Mouse (Mus musculus) lung, postnatal 0 days (tissue): ENCODE measurements around the gene Sval1. TPM values are rescaled to one million over a fixed set of nuclear protein-coding genes. Genes with fewer than 3 reads are reported as not detected.

Experiments
- ATAC-seq: fragments of 200-750 bp; cut with Nextera tagmentation; 2 replicates; pipeline ENCODE4 v1.8.0; 2017; ENCODE audit warnings: moderate library complexity
- DNase-seq: peaks from one replicate; pipeline ENCODE4 v3.0.0-alpha.2; 2016; ENCODE audit warnings: low spot score
- H3K27ac ChIP-seq: fragments of 300-500 bp; sonication (generic); 2 replicates; pipeline ENCODE4 v1.5.1; 2014; ENCODE audit warnings: antibody characterized with exemption, mild to moderate bottlenecking, low read length, mixed read lengths
- H3K27me3 ChIP-seq: fragments of 300-500 bp; sonication (generic); replicated peaks from 2 replicates; pipeline ENCODE4 v1.6.1; 2014; ENCODE audit warnings: low read length, mixed read lengths; ENCODE audit not compliant: insufficient read depth
- H3K36me3 ChIP-seq: fragments of 300-500 bp; sonication (generic); 2 replicates; pipeline ENCODE4 v1.6.1; 2014; ENCODE audit warnings: low read length, mixed read lengths; ENCODE audit not compliant: insufficient read depth
- H3K4me1 ChIP-seq: fragments of 300-500 bp; sonication (generic); 2 replicates; pipeline ENCODE4 v1.6.1; 2014; ENCODE audit warnings: antibody characterized with exemption, low read depth, low read length, mixed read lengths; ENCODE audit not compliant: insufficient read depth
- H3K4me2 ChIP-seq: fragments of 300-500 bp; sonication (generic); replicated peaks from 2 replicates; pipeline ENCODE4 v1.6.1; 2014; ENCODE audit warnings: low read depth, mild to moderate bottlenecking, low read length, moderate library complexity, mixed read lengths
- H3K4me3 ChIP-seq: fragments of 300-500 bp; sonication (generic); 2 replicates; pipeline ENCODE4 v1.5.1; 2014; ENCODE audit warnings: low read depth, low read length
- H3K9ac ChIP-seq: fragments of 300-500 bp; sonication (generic); replicated peaks from 2 replicates; pipeline ENCODE4 v1.6.1; 2014; ENCODE audit warnings: low read depth, mild to moderate bottlenecking
- H3K9me3 ChIP-seq: fragments of 300-500 bp; sonication (generic); 2 replicates; pipeline ENCODE4 v1.6.1; 2016; ENCODE audit warnings: low read length, mixed read lengths
- CTCF ChIP-seq: IDR thresholded peaks from 2 replicates; pipeline ENCODE4 v1.5.1; 2016; ENCODE audit warnings: antibody characterized with exemption, mild to moderate bottlenecking
- EP300 ChIP-seq: IDR thresholded peaks from 2 replicates; pipeline ENCODE4 v1.6.1; 2016; ENCODE audit warnings: antibody characterized with exemption, mild to moderate bottlenecking, control low read depth
- WGBS: fragments of 180-500 bp; shearing (Covaris S2); extraction: QIAGEN DNeasy Blood & Tissue Kit; methylation state at CpG from one replicate; pipeline ENCODE4 v1.1.7; 2014; 5-methylcytosine and 5-hydroxymethylcytosine counted together
- polyA plus RNA-seq: library from polyadenylated mRNA; unstranded; fragments of >200 nt; fragmentation: Nextera tagmentation; extraction: Ambion mirVana; gene quantifications from 2 replicates; pipeline ENCODE4 v1.2.1, GENCODE M21; 2015

Sval1 gene
- polyA plus RNA-seq = not detected in 2 replicates

GRCm38 (mm10) chr6:41951330-41951729 lies at the start of gene Sval1:
Gene Sval1 (plus strand): TSS chr6:41951630.
- 69% methylated on average over 1 of the region's 1 CpGs for WGBS

GRCm38 (mm10) chr6:41911625-41912024 lies 39.8 kb upstream of the Sval1 start:
- DNase-seq = no peak

More at GRCm38 (mm10) chr6:41951330-41951729, at the start of gene Sval1:
- no peaks in the 10 kb centered on the region for H3K4me1 ChIP-seq
- no peaks in the 10 kb centered on the region for H3K9me3 ChIP-seq
- ATAC-seq (no peak), DNase-seq (no peak)
- H3K27me3 ChIP-seq = no peaks in the 10 kb centered on the region
- H3K36me3 ChIP-seq = no peaks in the 10 kb centered on the region
- no peak within 1 kb of the TSS for H3K27ac ChIP-seq
- no peak within 1 kb of the TSS for H3K4me3 ChIP-seq
- H3K9ac ChIP-seq = no peak within 1 kb of the TSS
- TF ChIP-seq CTCF (no peak), EP300 (no peak)
- H3K4me2 ChIP-seq = no peak within 1 kb of the TSS

GRCm38 (mm10) chr6:41914883-41915282 lies 36.5 kb upstream of the Sval1 start:
- no peak for TF ChIP-seq CTCF
- TF ChIP-seq EP300 = no peak
- H3K4me1 ChIP-seq = no peaks in the 10 kb centered on the region
- H3K27me3 ChIP-seq = no peaks in the 10 kb centered on the region
- DNase-seq (no peak), ATAC-seq (no peak)
- H3K27ac ChIP-seq = no peak overlapping the region
- H3K9me3 ChIP-seq = no peaks in the 10 kb centered on the region
- WGBS = 83% methylated on average over 2 of the region's 2 CpGs
- no peaks in the 10 kb centered on the region for H3K36me3 ChIP-seq
- no peak overlapping the region for H3K9ac ChIP-seq
- no peak overlapping the region for H3K4me3 ChIP-seq
- no peak overlapping the region for H3K4me2 ChIP-seq

More at GRCm38 (mm10) chr6:41911625-41912024, 39.8 kb upstream of the Sval1 start:
- no peaks in the 10 kb centered on the region for H3K4me1 ChIP-seq
- no peak overlapping the region for H3K27ac ChIP-seq
- no peaks in the 10 kb centered on the region for H3K36me3 ChIP-seq
- WGBS = 69% methylated on average over 5 of the region's 5 CpGs
- no peak overlapping the region for H3K4me2 ChIP-seq
- H3K27me3 ChIP-seq = no peaks in the 10 kb centered on the region
- no peak for ATAC-seq
- no peak overlapping the region for H3K9ac ChIP-seq
- TF ChIP-seq CTCF (no peak), EP300 (no peak)
- no peaks in the 10 kb centered on the region for H3K9me3 ChIP-seq
- H3K4me3 ChIP-seq = no peak overlapping the region

GRCm38 (mm10) chr6:41967840-41968239 lies 16.4 kb downstream of the Sval1 start, which contains the start of gene Sval3:
Gene Sval3 (plus strand): TSS chr6:41968140.
- Histone ChIP-seq H3K27ac (no peak within 1 kb of the TSS), H3K4me2 (no peak within 1 kb of the TSS), H3K4me1 (no peaks in the 10 kb centered on the region), H3K9me3 (no peaks in the 10 kb centered on the region), H3K4me3 (no peak within 1 kb of the TSS), H3K36me3 (no peaks in the 10 kb centered on the region), H3K9ac (no peak within 1 kb of the TSS), H3K27me3 (no peaks in the 10 kb centered on the region)
- DNase-seq = no peak
- 58% methylated on average over 1 of the region's 1 CpGs for whole genome bisulfite sequencing
- no peak for TF ChIP-seq CTCF
- TF ChIP-seq EP300 = no peak
- no peak for ATAC-seq

Other genes with a start within 250 kb of the Sval1 start
- 1.1 and 1.6 TPM in 2 replicates for gene Kel, start 247.3 kb upstream of the Sval1 start, polyA plus RNA-seq
- not detected in 2 replicates for gene Olfr459, start 176.5 kb upstream of the Sval1 start, polyA plus RNA-seq
- gene Pip, start 104.1 kb upstream of the Sval1 start, polyA plus RNA-seq = not detected in 2 replicates
- not detected in 2 replicates for gene Sval2, start 98.6 kb upstream of the Sval1 start, polyA plus RNA-seq
- not detected in 2 replicates for gene Sval3, start 16.5 kb downstream of the Sval1 start, polyA plus RNA-seq
- not detected in 2 replicates for gene Sva, start 86.8 kb downstream of the Sval1 start, polyA plus RNA-seq
- gene Tas2r139, start 189.3 kb downstream of the Sval1 start, polyA plus RNA-seq = not detected in 2 replicates